ENCODE assay signal across 9 mouse cellular contexts in the genomic region with DNA sequence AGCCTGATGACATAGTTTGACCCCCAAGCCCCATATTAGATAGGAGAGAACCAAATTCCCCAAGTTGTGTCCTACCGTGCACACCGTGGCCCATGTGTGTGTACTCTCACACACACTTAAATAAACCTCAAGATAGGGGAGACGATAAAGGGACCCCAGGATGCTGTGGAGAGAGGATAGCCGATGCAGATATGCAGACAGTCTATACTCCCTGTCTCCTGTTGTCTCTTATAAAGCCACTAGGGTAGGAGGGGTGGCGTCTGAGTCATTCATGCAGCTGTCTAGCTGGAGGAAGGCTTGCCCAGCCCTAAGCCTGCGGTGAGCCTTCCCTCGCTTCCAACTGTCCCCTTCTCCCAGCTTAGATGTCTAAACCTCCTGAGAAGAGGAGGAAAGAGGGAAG. TPM values are rescaled to one million over a fixed set of nuclear protein-coding genes. Genes with fewer than 3 reads are reported as not detected.
A peak's percentile ranks its signal among the peaks of the same experiment; 100 is the strongest.
DNase-seq lines count a peak whose midpoint lies in the region; ATAC-seq lines count a peak whose summit lies in the region.
"Had no signal": no experiment of that assay in that cellular context is flagged by ENCODE, and none has a peak within 500 bp of the region (broad histone marks: within the 10 kb centered on the region; RNA-seq: fewer than 3 reads in every experiment).

No protein-coding gene starts in this region.

- H3K9me3 ChIP-seq in heart, embryonic 15.5 days (replicated peaks), result no peaks in the 10 kb centered on the region
- H3K9me3 ChIP-seq in heart, embryonic 11.5 days (replicated peaks; ENCODE audit: control insufficient read depth, low read length), result no peaks in the 10 kb centered on the region
- no peaks in the 10 kb centered on the region for H3K9me3 ChIP-seq in liver, embryonic 15.5 days (replicated peaks)

- H3K36me3 ChIP-seq in heart, embryonic 15.5 days, result no peaks in the 10 kb centered on the region
- no peaks in the 10 kb centered on the region for H3K36me3 ChIP-seq in heart, embryonic 11.5 days (ENCODE audit: control insufficient read depth, insufficient read depth, low read length)
- peaks cover 39% of the 10 kb centered on the region for H3K36me3 ChIP-seq in liver, embryonic 15.5 days (replicated peaks)

- H3K4me3 ChIP-seq in heart, embryonic 15.5 days, result no peak overlapping the region
- H3K4me3 ChIP-seq in heart, embryonic 11.5 days (ENCODE audit: low read depth, low read length), result no peak overlapping the region
- H3K4me3 ChIP-seq in liver, embryonic 15.5 days (replicated peaks), result peak overlapping the region; percentile 96

- H3K27ac ChIP-seq in heart, embryonic 15.5 days, result no peak overlapping the region
- H3K27ac ChIP-seq in heart, embryonic 11.5 days (ENCODE audit: low read depth, low read length), result no peak overlapping the region
- peak overlapping the region; percentile 88 for H3K27ac ChIP-seq in liver, embryonic 15.5 days (replicated peaks)

- DNase-seq in 3T3-L1 (ENCODE audit: low read depth, low spot score) (peak; percentile 81), MN1 (ENCODE audit: low spot score) (peak; percentile 52)
- no peak for DNase-seq in kidney, postnatal 14 days
- no peak for DNase-seq in urinary bladder, postnatal 14 days (ENCODE audit: low spot score)
- DNase-seq: lung, embryonic 14.5 days had no signal

- H3K4me2 ChIP-seq in heart, embryonic 15.5 days, result peak overlapping the region; percentile 86; the same call in 1 of the 2 replicates
- no peak overlapping the region; the same call in 1 of the 2 replicates for H3K4me2 ChIP-seq in heart, embryonic 11.5 days
- peak overlapping the region; percentile 96 for H3K4me2 ChIP-seq in liver, embryonic 15.5 days

- H3K9ac ChIP-seq in heart, embryonic 15.5 days, result no peak overlapping the region
- H3K9ac ChIP-seq in heart, embryonic 11.5 days (ENCODE audit: low read depth, low read length), result no peak overlapping the region
- H3K9ac ChIP-seq in liver, embryonic 15.5 days, result peak overlapping the region; percentile 96; the same call in 1 of the 2 replicates
- H3K9ac ChIP-seq: lung, embryonic 14.5 days had no signal

- no peaks in the 10 kb centered on the region for H3K27me3 ChIP-seq in heart, embryonic 15.5 days
- no peaks in the 10 kb centered on the region for H3K27me3 ChIP-seq in heart, embryonic 11.5 days (ENCODE audit: control insufficient read depth, insufficient read depth, low read length)
- H3K27me3 ChIP-seq in liver, embryonic 15.5 days, result no peaks in the 10 kb centered on the region

- no peak for ATAC-seq in heart, embryonic 15.5 days (replicated peaks; ENCODE audit: insufficient number of reproducible peaks, insufficient read depth, low FRiP score, low read depth)
- ATAC-seq in heart, embryonic 11.5 days (replicated peaks; ENCODE audit: insufficient number of reproducible peaks, low FRiP score, low TSS enrichment), result no peak
- ATAC-seq in liver, embryonic 15.5 days (ENCODE audit: insufficient read depth), result no peak
- ATAC-seq: intestine, embryonic 16.5 days had no signal

- H3K4me1 ChIP-seq in heart, embryonic 15.5 days (replicated peaks), result peaks cover 66% of the 10 kb centered on the region
- peaks cover 47% of the 10 kb centered on the region for H3K4me1 ChIP-seq in heart, embryonic 11.5 days (ENCODE audit: control insufficient read depth, insufficient read depth, low read length)
- peaks cover 88% of the 10 kb centered on the region for H3K4me1 ChIP-seq in liver, embryonic 15.5 days (replicated peaks)

- WGBS in heart, embryonic 15.5 days, result 81% methylated on average over 7 of the region's 7 CpGs
- 79% methylated on average over 7 of the region's 7 CpGs for WGBS in heart, embryonic 11.5 days (ENCODE audit: insufficient replicate concordance)
- 38% methylated on average over 7 of the region's 7 CpGs for WGBS in liver, embryonic 15.5 days (ENCODE audit: insufficient replicate concordance)

RNA-seq across cellular contexts. Expression of gene Lmna, which starts 9.7 kb away (rescaled TPM):
- 110 and 131 TPM in 2 replicates for polyA plus RNA-seq in heart, embryonic 15.5 days (2015; fragmentation: Nextera tagmentation; extraction: Ambion mirVana)
- 78.2 and 82.0 TPM in 2 replicates for polyA plus RNA-seq in heart, embryonic 11.5 days (2014; fragmentation: Nextera tagmentation; extraction: Ambion mirVana)
- polyA plus RNA-seq in liver, embryonic 15.5 days (2015; fragmentation: Nextera tagmentation; extraction: Ambion mirVana), result 133 and 142 TPM in 2 replicates

RNA-seq across cellular contexts. Expression of gene Mex3a, which starts 32.1 kb away (rescaled TPM):
- 6.5 and 8.0 TPM in 2 replicates for polyA plus RNA-seq in heart, embryonic 15.5 days (2015; fragmentation: Nextera tagmentation; extraction: Ambion mirVana)
- 16.5 and 16.9 TPM in 2 replicates for polyA plus RNA-seq in heart, embryonic 11.5 days (2014; fragmentation: Nextera tagmentation; extraction: Ambion mirVana)
- polyA plus RNA-seq in liver, embryonic 15.5 days (2015; fragmentation: Nextera tagmentation; extraction: Ambion mirVana), result 0.60 and 0.67 TPM in 2 replicates

RNA-seq across cellular contexts. Expression of gene Sema4a, which starts 39.1 kb away (rescaled TPM):
- polyA plus RNA-seq in heart, embryonic 15.5 days (2015; fragmentation: Nextera tagmentation; extraction: Ambion mirVana), result 2.1 and 5.3 TPM in 2 replicates
- 0.80 and 0.92 TPM in 2 replicates for polyA plus RNA-seq in heart, embryonic 11.5 days (2014; fragmentation: Nextera tagmentation; extraction: Ambion mirVana)
- polyA plus RNA-seq in liver, embryonic 15.5 days (2015; fragmentation: Nextera tagmentation; extraction: Ambion mirVana), result 25.0 and 26.2 TPM in 2 replicates

RNA-seq across cellular contexts. Expression of gene Rab25, which starts 48.0 kb away (rescaled TPM):
- 0.92 and 4.0 TPM in 2 replicates for polyA plus RNA-seq in heart, embryonic 15.5 days (2015; fragmentation: Nextera tagmentation; extraction: Ambion mirVana)
- 0.21 TPM in 1 of 2 replicates, not detected in the other for polyA plus RNA-seq in heart, embryonic 11.5 days (2014; fragmentation: Nextera tagmentation; extraction: Ambion mirVana)
- 0.53 TPM in 1 of 2 replicates, not detected in the other for polyA plus RNA-seq in liver, embryonic 15.5 days (2015; fragmentation: Nextera tagmentation; extraction: Ambion mirVana)

RNA-seq across cellular contexts. Expression of gene Lamtor2, which starts 52.8 kb away (rescaled TPM):
- polyA plus RNA-seq in heart, embryonic 15.5 days (2015; fragmentation: Nextera tagmentation; extraction: Ambion mirVana), result 119 and 144 TPM in 2 replicates
- 86.9 and 110 TPM in 2 replicates for polyA plus RNA-seq in heart, embryonic 11.5 days (2014; fragmentation: Nextera tagmentation; extraction: Ambion mirVana)
- 104 and 112 TPM in 2 replicates for polyA plus RNA-seq in liver, embryonic 15.5 days (2015; fragmentation: Nextera tagmentation; extraction: Ambion mirVana)

Comparison
In these comparisons a context has a peak if more than half of its experiments do, and no peak if none do; other contexts are left out.
1. DNase-seq: peak in 3T3-L1 (single experiment) and MN1 (single experiment); none in kidney, postnatal 14 days (single experiment) and urinary bladder, postnatal 14 days (single experiment).